Mouse (Mus musculus) cortical plate, adult 2 months (tissue): Measurements from ENCODE around the gene Shmt2.

Experiments used
- CTCF ChIP-seq: fragments of 200-500 bp; IDR thresholded peaks from 2 replicates; pipeline ENCODE4 v1.5.1; 2011; ENCODE audit warnings: mild to moderate bottlenecking, control low read depth, low read length; ENCODE audit not compliant: insufficient read depth; ENCODE audit errors: extremely low read depth
- POLR2A ChIP-seq: fragments of 200-500 bp; IDR thresholded peaks from 2 replicates; pipeline ENCODE4 v1.6.1; 2011; ENCODE audit warnings: mild to moderate bottlenecking, low read length, control low read depth; ENCODE audit not compliant: insufficient read depth; ENCODE audit errors: extremely low read depth

DNA sequence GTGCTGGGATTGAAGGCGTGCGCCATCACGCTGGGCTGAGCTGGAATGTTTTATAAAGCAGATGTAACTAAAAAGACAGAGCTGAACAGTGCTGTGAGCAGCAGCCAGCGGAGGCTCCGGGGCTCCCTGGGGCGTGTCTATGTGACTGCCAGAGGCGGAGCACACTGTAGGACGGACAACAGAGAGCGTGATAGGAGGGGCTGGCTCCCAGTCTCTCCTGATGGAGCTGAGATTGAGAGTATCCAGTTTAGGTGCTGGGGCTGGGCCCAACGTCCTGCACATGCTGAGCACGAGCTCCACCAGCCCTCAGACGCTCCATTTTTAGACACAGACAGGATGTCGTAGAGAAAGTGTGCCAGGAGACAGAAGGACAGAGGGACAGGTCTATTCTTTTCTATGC lies 42.1 kb upstream of the Shmt2 start:
- no peak for TF ChIP-seq POLR2A
- TF ChIP-seq CTCF, result no peak
